Mouse (Mus musculus) testis, adult 2 months (tissue): ENCODE data around the gene Mymx. TPM values are rescaled to one million over a fixed set of nuclear protein-coding genes. Genes with fewer than 3 reads are reported as not detected.

Source experiments
- H3K27ac ChIP-seq: fragments of 200-500 bp; 2 replicates; pipeline ENCODE4 v1.5.1; 2012; ENCODE audit warnings: low read depth, low read length; ENCODE audit not compliant: control insufficient read depth, insufficient read depth
- H3K27me3 ChIP-seq: fragments of 200-500 bp; 2 replicates; pipeline ENCODE4 v1.6.1; 2012; ENCODE audit warnings: mild to moderate bottlenecking, low read length, moderate library complexity; ENCODE audit not compliant: control insufficient read depth, insufficient read depth
- H3K36me3 ChIP-seq: fragments of 200-500 bp; 2 replicates; pipeline ENCODE4 v1.6.1; 2012; ENCODE audit warnings: mild to moderate bottlenecking, low read length; ENCODE audit not compliant: control insufficient read depth, insufficient read depth
- H3K4me1 ChIP-seq: fragments of 200-500 bp; 2 replicates; pipeline ENCODE4 v1.6.1; 2012; ENCODE audit warnings: low read length; ENCODE audit not compliant: control insufficient read depth, insufficient read depth
- H3K4me3 ChIP-seq: fragments of 200-500 bp; 2 replicates; pipeline ENCODE4 v1.5.1; 2012; ENCODE audit warnings: low read depth, mild to moderate bottlenecking, low read length, moderate library complexity, mixed read lengths; ENCODE audit not compliant: control insufficient read depth
- CTCF ChIP-seq: fragments of 200-500 bp; IDR thresholded peaks from 2 replicates; pipeline ENCODE4 v1.5.1; 2012; ENCODE audit warnings: low read depth, mild to moderate bottlenecking, inconsistent platforms, low read length, moderate library complexity; ENCODE audit not compliant: control insufficient read depth, insufficient read depth, insufficient replicate concordance
- POLR2A ChIP-seq: fragments of 200-500 bp; IDR thresholded peaks from 2 replicates; pipeline ENCODE4 v1.6.1; 2012; ENCODE audit warnings: low read depth, mild to moderate bottlenecking, inconsistent platforms, low read length, moderate library complexity; ENCODE audit not compliant: control insufficient read depth
- polyA plus RNA-seq: library from polyadenylated mRNA; depleted of rRNA; stranded (reverse); fragments of >200 nt; gene quantifications from 2 replicates; pipeline ENCODE4 v1.2.3, GENCODE M21; 2012; rRNA removed

Gene Mymx
- 3.4 and 4.4 TPM in 2 replicates for polyA plus RNA-seq

DNA sequence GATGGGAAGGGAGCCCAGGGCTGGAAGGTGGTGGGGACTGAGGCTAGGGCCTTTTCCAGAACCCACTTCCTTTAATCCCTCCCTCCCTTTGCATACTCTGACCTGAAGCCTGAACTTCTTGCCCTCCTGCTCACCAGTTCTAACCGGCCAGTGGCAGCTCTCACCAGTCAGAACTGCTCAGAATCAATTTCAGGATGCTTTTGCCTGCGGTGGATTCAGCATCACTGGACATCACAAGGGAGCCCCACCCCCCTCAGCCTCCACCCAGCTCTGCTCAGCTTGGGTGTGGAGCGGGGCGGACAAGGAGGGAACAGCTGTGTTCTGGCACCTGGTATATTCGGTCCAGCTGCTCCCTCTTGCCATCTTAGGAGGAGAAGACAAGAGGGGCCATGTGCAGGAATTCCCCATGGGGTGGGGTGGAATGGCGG, at the start of gene Mymx:
Gene Mymx, minus strand, starts transcription at position 226 of the 428 bp plus-strand sequence.
- Histone ChIP-seq H3K27ac (0 out of 2 replicates have a peak within 1 kb of the TSS, but pooled peaks have one; percentile 35), H3K4me3 (peak within 1 kb of the TSS; percentile 17), H3K4me1 (peaks cover 14% of the 10 kb centered on the region), H3K27me3 (no peaks in the 10 kb centered on the region), H3K36me3 (no peaks in the 10 kb centered on the region)
- no peak for TF ChIP-seq POLR2A
- TF ChIP-seq CTCF: no peak

DNA sequence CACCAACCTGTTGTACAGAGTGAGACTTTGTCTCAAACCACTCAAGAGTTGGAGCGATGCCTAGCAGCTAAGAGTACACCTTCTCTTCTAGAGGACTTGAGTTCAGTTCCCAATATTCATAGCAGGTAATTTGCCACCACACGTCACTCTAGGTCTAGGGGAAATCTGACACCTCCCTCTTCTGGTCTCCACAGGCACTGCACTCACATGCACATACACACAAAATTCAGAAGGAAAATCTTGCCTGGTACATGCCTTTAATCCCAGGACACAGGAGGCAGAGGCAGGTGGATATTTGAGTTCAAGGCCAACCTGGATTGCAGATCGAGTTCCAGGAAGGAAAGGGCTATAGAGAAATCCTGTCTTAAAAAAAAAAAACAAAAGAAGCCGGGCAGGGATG, 42.3 kb upstream of the Mymx start:
- Histone ChIP-seq H3K4me3 (no peak overlapping the region), H3K36me3 (no peaks in the 10 kb centered on the region), H3K27me3 (no peaks in the 10 kb centered on the region), H3K4me1 (peaks cover 2% of the 10 kb centered on the region; the same call in 1 of the 2 replicates), H3K27ac (no peak overlapping the region)
- TF ChIP-seq CTCF (no peak), POLR2A (no peak)

DNA sequence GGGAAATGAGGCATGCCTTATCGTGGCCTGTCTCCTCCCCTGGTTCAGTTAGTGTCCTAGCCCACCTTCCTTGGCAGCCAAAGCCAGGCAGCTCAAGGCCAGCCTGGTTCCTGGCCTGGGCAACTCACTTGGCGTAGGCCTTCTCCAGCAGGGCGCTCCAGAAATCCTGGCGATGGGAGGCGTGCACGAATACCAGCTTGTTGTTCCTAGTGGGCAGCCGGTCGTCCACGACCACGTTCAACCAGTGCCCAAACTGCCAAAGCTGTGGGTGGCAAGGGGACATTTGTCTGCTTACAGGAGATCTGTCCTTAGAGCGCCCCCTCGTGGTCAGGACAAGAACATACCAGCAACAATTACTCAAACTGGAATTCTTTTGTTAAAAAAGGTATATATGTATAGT, 40.8 kb upstream of the Mymx start:
- Histone ChIP-seq H3K27me3 (no peaks in the 10 kb centered on the region), H3K27ac (no peak overlapping the region), H3K4me3 (peak overlapping the region; percentile 63), H3K36me3 (no peaks in the 10 kb centered on the region), H3K4me1 (peaks cover 2% of the 10 kb centered on the region; the same call in 1 of the 2 replicates)
- TF ChIP-seq CTCF: peak; percentile 77
- no peak for TF ChIP-seq POLR2A

DNA sequence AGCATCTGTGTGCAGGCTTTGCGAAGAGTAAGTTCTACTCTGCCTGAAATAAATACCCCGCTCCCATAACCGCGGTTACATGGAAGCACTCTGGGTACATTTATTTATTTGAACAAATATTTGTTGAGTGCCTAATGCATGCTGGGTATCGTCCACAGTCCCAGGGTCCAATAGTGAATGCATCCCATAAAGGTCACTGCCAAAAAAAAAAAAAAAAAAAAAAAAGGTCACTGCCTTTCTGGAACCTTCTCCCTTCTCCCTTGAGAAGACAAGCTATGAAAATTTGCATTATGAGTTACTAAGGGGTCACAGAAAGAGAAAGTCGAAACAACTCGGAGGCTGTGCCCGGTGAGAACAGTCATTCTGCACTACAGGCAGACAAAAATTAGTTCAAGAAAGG, 40.1 kb upstream of the Mymx start:
- Histone ChIP-seq H3K4me3 (no peak overlapping the region), H3K4me1 (peaks cover 2% of the 10 kb centered on the region; the same call in 1 of the 2 replicates), H3K27me3 (no peaks in the 10 kb centered on the region), H3K27ac (no peak overlapping the region), H3K36me3 (no peaks in the 10 kb centered on the region)
- TF ChIP-seq POLR2A (no peak), CTCF (no peak)

DNA sequence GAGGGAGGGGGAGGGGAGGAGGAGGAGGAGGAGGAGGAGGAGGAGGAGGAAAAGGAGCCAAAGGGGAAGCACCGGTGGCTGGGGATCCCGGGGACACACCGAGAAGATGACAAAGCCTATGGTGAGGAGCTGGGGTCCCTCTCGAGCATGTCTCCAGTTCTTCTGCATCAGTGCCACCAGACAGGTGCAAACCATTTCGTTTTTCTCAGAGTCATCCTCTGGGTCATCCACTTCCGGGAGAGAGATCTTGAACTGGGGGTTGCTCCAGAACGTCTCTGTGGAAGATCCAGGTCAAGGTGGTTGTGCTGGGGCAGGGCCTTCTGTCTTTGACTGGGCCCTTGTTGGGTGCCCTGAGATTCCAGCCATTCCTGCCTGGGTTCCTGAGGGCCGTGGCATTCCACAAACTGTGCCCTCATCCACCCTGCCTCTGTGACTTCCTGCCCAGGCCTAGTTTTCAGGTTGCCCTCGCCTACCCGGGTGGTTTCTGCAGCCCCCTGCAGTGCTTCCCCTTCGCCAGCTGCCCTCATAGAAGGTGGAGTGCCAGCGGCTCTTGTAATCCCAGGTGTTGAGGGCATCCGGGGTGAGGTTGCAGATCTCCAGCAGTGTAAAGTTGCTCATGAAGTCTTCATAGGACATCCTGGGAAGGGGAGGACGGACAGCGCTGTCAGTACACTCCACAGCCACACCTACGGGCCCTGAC, 36.8 kb upstream of the Mymx start:
- Histone ChIP-seq H3K36me3 (no peaks in the 10 kb centered on the region; the same call in 1 of the 2 replicates), H3K27me3 (no peaks in the 10 kb centered on the region), H3K4me3 (no peak overlapping the region), H3K27ac (no peak overlapping the region), H3K4me1 (peaks cover 2% of the 10 kb centered on the region; the same call in 1 of the 2 replicates)
- TF ChIP-seq CTCF: no peak
- TF ChIP-seq POLR2A: no peak

DNA sequence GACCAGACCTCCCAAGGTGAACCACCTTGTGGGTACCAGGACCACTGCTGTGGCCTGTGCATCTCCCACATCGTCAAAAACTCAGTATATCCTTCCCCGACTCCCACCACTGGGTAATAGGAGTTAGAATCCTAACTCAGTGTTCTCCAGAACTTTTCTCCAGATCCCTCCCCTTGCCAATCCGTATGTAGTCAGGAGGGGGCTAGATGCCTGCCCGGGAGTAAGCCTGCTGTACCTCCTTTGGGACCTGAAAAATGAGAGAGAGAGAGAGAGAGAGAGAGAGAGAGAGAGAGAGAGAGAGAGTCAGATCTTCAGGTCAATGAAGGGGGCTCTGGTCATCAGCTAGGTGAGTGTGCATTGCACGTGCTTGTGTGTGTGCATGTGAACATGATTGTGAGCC, 32.1 kb upstream of the Mymx start:
- H3K27ac ChIP-seq: no peak overlapping the region
- H3K36me3 ChIP-seq: no peaks in the 10 kb centered on the region; the same call in 1 of the 2 replicates
- no peaks in the 10 kb centered on the region for H3K27me3 ChIP-seq
- H3K4me1 ChIP-seq: peaks cover 5% of the 10 kb centered on the region; the same call in 1 of the 2 replicates
- no peak for TF ChIP-seq CTCF
- H3K4me3 ChIP-seq: no peak overlapping the region

DNA sequence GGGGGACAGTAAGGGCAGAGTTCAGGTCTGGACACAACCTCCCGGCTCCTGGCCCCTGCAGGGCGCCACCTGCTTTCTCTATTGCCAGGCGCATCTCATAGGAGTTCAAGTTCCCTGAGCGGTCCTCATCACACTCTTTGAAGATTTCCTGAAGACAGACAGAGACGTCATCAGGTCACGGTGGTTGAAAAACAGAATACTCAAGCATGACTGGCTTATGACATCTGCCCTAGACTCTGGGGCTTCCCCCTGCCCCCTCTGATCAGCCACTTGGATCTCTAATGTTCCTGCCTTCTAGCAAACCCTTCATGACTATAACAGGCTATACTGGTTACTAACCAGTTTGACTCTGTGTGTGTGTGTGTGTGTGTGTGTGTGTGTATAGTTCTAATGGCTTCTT, 30.0 kb upstream of the Mymx start:
- no peak for TF ChIP-seq POLR2A
- TF ChIP-seq CTCF: no peak
- peaks cover 13% of the 10 kb centered on the region for H3K4me1 ChIP-seq
- no peaks in the 10 kb centered on the region; the same call in 1 of the 2 replicates for H3K36me3 ChIP-seq
- no peaks in the 10 kb centered on the region for H3K27me3 ChIP-seq
- H3K4me3 ChIP-seq: no peak overlapping the region
- no peak overlapping the region for H3K27ac ChIP-seq

DNA sequence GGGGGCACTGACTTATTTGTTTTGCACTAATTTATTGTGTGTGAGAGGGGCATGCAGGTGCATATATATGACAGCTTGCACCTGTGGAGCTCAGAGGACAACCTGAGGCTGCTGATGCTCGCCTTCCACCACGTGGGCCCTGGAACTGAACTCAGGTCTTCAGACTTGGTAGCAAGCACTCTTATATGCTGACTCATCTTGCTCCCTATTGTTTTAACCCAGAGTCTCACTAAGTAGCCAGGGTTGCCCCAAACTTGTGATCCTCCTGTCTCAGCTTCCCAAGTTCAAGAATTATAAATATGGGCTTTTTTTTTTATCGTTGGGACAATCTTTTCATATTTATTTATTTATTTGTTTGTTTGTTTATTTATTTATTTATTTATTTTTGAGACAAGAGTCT, 29.1 kb upstream of the Mymx start:
- H3K4me3 ChIP-seq: no peak overlapping the region
- H3K4me1 ChIP-seq: peaks cover 19% of the 10 kb centered on the region
- H3K27me3 ChIP-seq: no peaks in the 10 kb centered on the region
- TF ChIP-seq POLR2A: no peak
- no peak for TF ChIP-seq CTCF
- no peak overlapping the region for H3K27ac ChIP-seq
- H3K36me3 ChIP-seq: no peaks in the 10 kb centered on the region; the same call in 1 of the 2 replicates
